In the genomic region with DNA sequence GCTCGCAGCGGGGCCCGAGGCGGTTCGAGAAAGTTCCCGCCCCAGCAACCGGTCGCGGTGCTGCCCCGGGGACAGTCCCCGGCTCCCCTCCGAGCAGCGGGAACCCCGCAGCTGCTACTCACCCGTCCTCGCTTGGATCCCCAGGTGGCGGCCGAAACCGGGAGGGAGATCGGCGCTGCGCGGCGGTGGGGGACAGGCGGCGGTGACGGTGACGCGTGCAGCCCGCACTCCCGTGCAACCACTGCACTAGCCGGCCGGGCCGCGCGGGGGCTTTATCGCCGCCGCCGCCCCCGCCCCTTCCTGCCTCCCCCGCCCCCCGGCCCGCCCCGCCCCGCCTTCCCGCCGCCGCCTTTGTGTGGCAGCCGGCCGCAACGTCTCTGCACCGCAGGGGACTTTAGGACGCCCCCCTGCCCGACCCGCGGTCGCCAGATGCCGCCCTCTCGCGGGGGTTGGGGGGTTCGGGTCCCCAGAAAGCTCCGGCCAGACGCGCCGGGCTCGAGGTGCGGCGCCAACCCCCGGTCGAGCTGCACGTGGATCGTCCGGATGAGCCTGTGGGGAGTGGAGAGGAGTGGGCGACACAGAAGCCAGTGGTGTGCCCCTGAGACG, we compare ENCODE assay signal across 9 mouse cellular contexts. TPM values are rescaled to one million over a fixed set of nuclear protein-coding genes. Genes with fewer than 3 reads are reported as not detected.
DNase-seq lines count a peak whose midpoint lies in the region; ATAC-seq and TF ChIP-seq lines count a peak whose summit lies in the region.
"Had no signal": no experiment of that assay in that cellular context is flagged by ENCODE, and none has a peak within 500 bp of the region (broad histone marks: within the 10 kb centered on the region; RNA-seq: fewer than 3 reads in every experiment).

No protein-coding gene starts in this region.

- H3K4me3 ChIP-seq in ES-Bruce4 (ENCODE audit: low read depth, low read length) = peak overlapping the region; percentile 96
- peak overlapping the region; percentile 83 for H3K4me3 ChIP-seq in embryonic facial prominence, embryonic 10.5 days
- H3K4me3 ChIP-seq in limb, embryonic 11.5 days (ENCODE audit: low read depth, low read length) = peak overlapping the region; percentile 80
- peak overlapping the region; percentile 74 for H3K4me3 ChIP-seq in midbrain, embryonic 13.5 days (replicated peaks)
- peak overlapping the region; percentile 52 for H3K4me3 ChIP-seq in thymus, adult 2 months (ENCODE audit: control insufficient read depth, insufficient read depth, low read length)

- no peak for TF ChIP-seq POLR2A in ES-Bruce4 (IDR thresholded peaks at IDR 0.05; ENCODE audit: insufficient read depth, low read length)
- no peak for TF ChIP-seq POLR2A in thymus, adult 2 months (IDR thresholded peaks at IDR 0.05; ENCODE audit: control insufficient read depth, extremely low read depth, insufficient read depth, low read length, poor library complexity)

- H3K36me3 ChIP-seq in ES-Bruce4 (ENCODE audit: control insufficient read depth, insufficient read depth, low read length, poor library complexity, severe bottlenecking) = no peaks in the 10 kb centered on the region
- no peaks in the 10 kb centered on the region for H3K36me3 ChIP-seq in embryonic facial prominence, embryonic 10.5 days (replicated peaks)
- no peaks in the 10 kb centered on the region for H3K36me3 ChIP-seq in limb, embryonic 11.5 days (ENCODE audit: control insufficient read depth, insufficient read depth, low read length)
- H3K36me3 ChIP-seq in midbrain, embryonic 13.5 days = no peaks in the 10 kb centered on the region
- no peaks in the 10 kb centered on the region for H3K36me3 ChIP-seq in thymus, adult 2 months (ENCODE audit: control insufficient read depth, insufficient read depth, low read length)

- ATAC-seq in limb, embryonic 11.5 days (ENCODE audit: insufficient number of reproducible peaks, low FRiP score, low TSS enrichment, low read depth) = peak; percentile 79
- ATAC-seq in midbrain, embryonic 13.5 days = peak; percentile 76

- peak; percentile 18 to 40 for DNase-seq in heart, adult 18-20 months
- no peak for DNase-seq in heart, postnatal 10 days
- DNase-seq in embryonic facial prominence, embryonic 10.5 days (ENCODE audit: low spot score) = peak; percentile 82
- DNase-seq in heart, postnatal 14 days = peak; percentile 42 to 47
- DNase-seq in limb, embryonic 11.5 days (ENCODE audit: low spot score) = peak; percentile 72
- DNase-seq in thymus, adult 2 months = peak; percentile 43

- H3K4me2 ChIP-seq in limb, embryonic 11.5 days (ENCODE audit: low read depth, severe bottlenecking) = peak overlapping the region; percentile 88
- H3K4me2 ChIP-seq in midbrain, embryonic 13.5 days (replicated peaks) = peak overlapping the region; percentile 96

- TF ChIP-seq CTCF in ES-Bruce4 (IDR thresholded peaks at IDR 0.05; ENCODE audit: low read depth, low read length) = no peak
- TF ChIP-seq CTCF in thymus, adult 2 months (IDR thresholded peaks at IDR 0.05; ENCODE audit: borderline replicate concordance, control insufficient read depth, extremely low read depth, insufficient read depth, low read length, poor library complexity) = peak; percentile 53; the same call in 1 of the 2 replicates

- H3K27me3 ChIP-seq in ES-Bruce4 (ENCODE audit: control insufficient read depth, insufficient read depth, low read length, poor library complexity, severe bottlenecking) = peaks cover 17% of the 10 kb centered on the region
- peaks cover 13% of the 10 kb centered on the region; the same call in 1 of the 2 replicates for H3K27me3 ChIP-seq in embryonic facial prominence, embryonic 10.5 days (replicated peaks; ENCODE audit: low read depth, poor library complexity, severe bottlenecking)
- no peaks in the 10 kb centered on the region for H3K27me3 ChIP-seq in limb, embryonic 11.5 days (ENCODE audit: control insufficient read depth, insufficient read depth, low read length)
- peaks cover 25% of the 10 kb centered on the region for H3K27me3 ChIP-seq in midbrain, embryonic 13.5 days
- H3K27me3 ChIP-seq in thymus, adult 2 months (ENCODE audit: control insufficient read depth, insufficient read depth, low read length) = no peaks in the 10 kb centered on the region; the same call in 1 of the 2 replicates

- no peak for TF ChIP-seq EP300 in ES-Bruce4 (IDR thresholded peaks at IDR 0.05; ENCODE audit: insufficient read depth, low read depth, low read length)

- WGBS in embryonic facial prominence, embryonic 10.5 days = under 1% methylated on average over 76 of the region's 76 CpGs
- under 1% methylated on average over 62 of the region's 76 CpGs for WGBS in limb, embryonic 11.5 days
- 1% methylated on average over 58 of the region's 76 CpGs for WGBS in midbrain, embryonic 13.5 days
- WGBS in thymus, adult 2 months = under 1% methylated on average over 74 of the region's 76 CpGs

- intact Hi-C loops in heart, postnatal 10 days (cut with DNase I) = no loop called here
- intact Hi-C loops in heart, postnatal 14 days (cut with DNase I) = loop anchor here (5.0 kb wide), 1 partner anchor 36 kb away; no protein-coding TSS in a partner anchor

- peak overlapping the region; percentile 95 for H3K9ac ChIP-seq in ES-Bruce4 (ENCODE audit: low read depth, poor library complexity, severe bottlenecking)
- H3K9ac ChIP-seq in limb, embryonic 11.5 days (ENCODE audit: low read length) = peak overlapping the region; percentile 89
- peak overlapping the region; percentile 78 for H3K9ac ChIP-seq in midbrain, embryonic 13.5 days (replicated peaks)

- no peak overlapping the region for H3K27ac ChIP-seq in ES-Bruce4 (ENCODE audit: insufficient read depth, low read length)
- H3K27ac ChIP-seq in embryonic facial prominence, embryonic 10.5 days (replicated peaks) = peak overlapping the region; percentile 94
- no peak overlapping the region for H3K27ac ChIP-seq in limb, embryonic 11.5 days (replicated peaks; ENCODE audit: low read depth, low read length)
- H3K27ac ChIP-seq in midbrain, embryonic 13.5 days = no peak overlapping the region
- H3K27ac ChIP-seq in thymus, adult 2 months (ENCODE audit: control insufficient read depth, insufficient read depth, low read length) = no peak overlapping the region
- H3K27ac ChIP-seq: macrophage had no signal

- no peaks in the 10 kb centered on the region for H3K9me3 ChIP-seq in ES-Bruce4 (replicated peaks; ENCODE audit: control insufficient read depth, insufficient read depth, low read length, poor library complexity, severe bottlenecking)
- H3K9me3 ChIP-seq in embryonic facial prominence, embryonic 10.5 days = no peaks in the 10 kb centered on the region
- H3K9me3 ChIP-seq in limb, embryonic 11.5 days (ENCODE audit: control insufficient read depth, low read length) = no peaks in the 10 kb centered on the region
- H3K9me3 ChIP-seq in midbrain, embryonic 13.5 days = no peaks in the 10 kb centered on the region

- H3K4me1 ChIP-seq in ES-Bruce4 (ENCODE audit: control insufficient read depth, insufficient read depth, low read length) = no peaks in the 10 kb centered on the region
- peaks cover 68% of the 10 kb centered on the region for H3K4me1 ChIP-seq in embryonic facial prominence, embryonic 10.5 days
- H3K4me1 ChIP-seq in limb, embryonic 11.5 days (ENCODE audit: control insufficient read depth, insufficient read depth, low read length) = peaks cover 16% of the 10 kb centered on the region
- H3K4me1 ChIP-seq in midbrain, embryonic 13.5 days (replicated peaks) = peaks cover 55% of the 10 kb centered on the region
- peaks cover 9% of the 10 kb centered on the region for H3K4me1 ChIP-seq in thymus, adult 2 months (replicated peaks; ENCODE audit: control insufficient read depth, insufficient read depth, low read length)

RNA-seq across cellular contexts. Expression of gene Serpine2, which starts 2.5 kb away (rescaled TPM):
- total RNA-seq in heart, adult 18-20 months (2021) = 10 to 100 TPM; 20.7 to 29.5 TPM
- 10 to 100 TPM; 40.1 to 42.9 TPM for total RNA-seq in heart, postnatal 10 days (2021)
- polyA plus RNA-seq in ES-Bruce4 (2011; ENCODE audit: insufficient read depth, insufficient read length, low read depth, missing spikeins) = 71.0 and 71.9 TPM in 2 replicates
- polyA plus RNA-seq in embryonic facial prominence, embryonic 10.5 days (2016; fragmentation: Nextera tagmentation; extraction: Ambion mirVana) = 77.5 and 101 TPM in 2 replicates
- 10 to 100 TPM; 22.2 to 22.9 TPM for total RNA-seq in heart, postnatal 14 days (2021)
- polyA plus RNA-seq in limb, embryonic 11.5 days (2014; fragmentation: Nextera tagmentation; extraction: Ambion mirVana) = 165 and 173 TPM in 2 replicates
- 106 and 116 TPM in 2 replicates for polyA plus RNA-seq in midbrain, embryonic 13.5 days (2015; fragmentation: Nextera tagmentation; extraction: Ambion mirVana)
- 33.8 and 46.7 TPM in 2 replicates for polyA plus RNA-seq in thymus, adult 2 months (2012; rRNA removed)

Comparison
In these comparisons a context has a peak if more than half of its experiments do, and no peak if none do; other contexts are left out.
1. DNase-seq: peak in heart, adult 18-20 months (2 of 2), embryonic facial prominence, embryonic 10.5 days (single experiment), heart, postnatal 14 days (2 of 2), limb, embryonic 11.5 days (single experiment) and thymus, adult 2 months (single experiment); none in heart, postnatal 10 days (0 of 2).
2. Peak in every context shown above with its lines, with median percentiles within 50 percentile points of each other: H3K4me3 ChIP-seq and H3K9ac ChIP-seq.